ENCODE assay signal across 8 mouse cellular contexts in the genomic region with DNA sequence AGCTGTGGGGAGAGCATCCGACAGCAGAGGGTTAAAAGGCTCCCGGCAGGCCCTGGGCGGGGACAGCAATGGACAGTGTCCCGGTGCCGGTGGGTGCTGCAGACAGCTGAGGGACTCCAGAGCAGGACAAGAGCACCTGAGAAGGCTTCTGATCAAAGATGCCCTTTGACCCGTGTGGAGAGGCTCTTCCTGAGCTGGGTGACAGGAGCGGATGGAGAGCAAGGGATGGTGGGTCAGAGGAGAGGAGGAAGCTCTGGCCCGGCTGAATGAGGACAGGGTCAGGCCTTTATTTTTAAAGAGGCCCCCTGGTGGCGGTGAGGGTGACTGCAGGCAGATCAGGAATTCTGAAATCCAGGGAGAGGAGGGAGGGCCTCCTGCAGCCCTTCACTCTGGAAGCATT. TPM values are rescaled to one million over a fixed set of nuclear protein-coding genes. Genes with fewer than 3 reads are reported as not detected.
DNase-seq lines count a peak whose midpoint lies in the region; ATAC-seq and TF ChIP-seq lines count a peak whose summit lies in the region.

No protein-coding gene starts in this region.

- peak overlapping the region; percentile 36 for H3K9ac ChIP-seq in hindbrain, embryonic 16.5 days (ENCODE audit: low read depth, low read length)

- peak; percentile 64 for ATAC-seq in common myeloid progenitor, adult 5-6 weeks (replicated peaks; ENCODE audit: low read depth, poor library complexity, severe bottlenecking)
- peak; percentile 46 for ATAC-seq in hindbrain, embryonic 16.5 days

- no peaks in the 10 kb centered on the region for H3K9me3 ChIP-seq in hindbrain, embryonic 16.5 days (ENCODE audit: control insufficient read depth, low read length)

- H3K4me2 ChIP-seq in hindbrain, embryonic 16.5 days (ENCODE audit: low read length), result peak overlapping the region; percentile 49

- peak overlapping the region; percentile 66 for H3K4me3 ChIP-seq in gastrocnemius, adult 2 months
- H3K4me3 ChIP-seq in hindbrain, embryonic 16.5 days (ENCODE audit: low read length), result peak overlapping the region; percentile 16

- H3K27ac ChIP-seq in gastrocnemius, adult 2 months, result peak overlapping the region; percentile 64
- H3K27ac ChIP-seq in hindbrain, embryonic 16.5 days (ENCODE audit: low read depth, low read length), result no peak overlapping the region

- H3K27me3 ChIP-seq in hindbrain, embryonic 16.5 days (replicated peaks; ENCODE audit: control insufficient read depth, insufficient read depth, low read length), result no peaks in the 10 kb centered on the region; the same call in 1 of the 2 replicates

- WGBS in hindbrain, embryonic 16.5 days, result 4% methylated on average over 9 of the region's 9 CpGs

- intact Hi-C loops in gastrocnemius, adult 2 months (cut with DNase I), result loop anchor here (1.0 to 5.0 kb wide), 2 partner anchors 26 to 40 kb away; no protein-coding TSS in a partner anchor

- peaks cover 14% of the 10 kb centered on the region; the same call in 1 of the 2 replicates for H3K36me3 ChIP-seq in hindbrain, embryonic 16.5 days (ENCODE audit: control insufficient read depth, insufficient read depth, low read length)

- peaks cover 14% of the 10 kb centered on the region for H3K4me1 ChIP-seq in hindbrain, embryonic 16.5 days (ENCODE audit: control insufficient read depth, insufficient read depth, low read depth, low read length)

- DNase-seq in T-cell, adult 2 months (ENCODE audit: low spot score), result peak; percentile 43
- DNase-seq in gastrocnemius, adult 2 months, result peak; percentile 85
- DNase-seq in left cerebral cortex, adult 18-20 months (ENCODE audit: low spot score in 2 of 2), result peak; percentile 79 to 83
- peak; percentile 82 to 88 for DNase-seq in lung, postnatal 4 days
- DNase-seq in right cerebral cortex, adult 18-20 months, result peak; percentile 77
- peak; percentile 75 to 80 for DNase-seq in urinary bladder, postnatal 36 days (ENCODE audit: low spot score in 2 of 2)

- TF ChIP-seq CTCF in gastrocnemius, adult 2 months (IDR thresholded peaks at IDR 0.05), result peak; percentile 92

RNA-seq across cellular contexts. Expression of a gene that starts 4.9 kb away (rescaled TPM):
- total RNA-seq in common myeloid progenitor, adult 5-6 weeks (2017), result 25.0 and 35.6 TPM in 2 replicates
- 10 to 100 TPM; 33.2 to 36.6 TPM for total RNA-seq in gastrocnemius, adult 2 months (2021)
- 36.1 and 40.4 TPM in 2 replicates for polyA plus RNA-seq in hindbrain, embryonic 16.5 days (2015; fragmentation: Nextera tagmentation; extraction: Ambion mirVana)
- total RNA-seq in left cerebral cortex, adult 18-20 months (2021), result 10 to 100 TPM; 11.0 to 11.3 TPM

RNA-seq across cellular contexts. Expression of a gene that starts 7.9 kb away (rescaled TPM):
- 27.8 and 29.7 TPM in 2 replicates for total RNA-seq in common myeloid progenitor, adult 5-6 weeks (2017)
- total RNA-seq in gastrocnemius, adult 2 months (2021), result 10 to 100 TPM; 20.6 to 22.3 TPM
- 63.6 and 68.1 TPM in 2 replicates for polyA plus RNA-seq in hindbrain, embryonic 16.5 days (2015; fragmentation: Nextera tagmentation; extraction: Ambion mirVana)
- total RNA-seq in left cerebral cortex, adult 18-20 months (2021), result 10 to 100 TPM; 37.3 to 44.0 TPM

RNA-seq across cellular contexts. Expression of a gene that starts 16.1 kb away (rescaled TPM):
- total RNA-seq in common myeloid progenitor, adult 5-6 weeks (2017), result 322 and 335 TPM in 2 replicates
- total RNA-seq in gastrocnemius, adult 2 months (2021), result 100 to 1,000 TPM; 197 to 272 TPM
- polyA plus RNA-seq in hindbrain, embryonic 16.5 days (2015; fragmentation: Nextera tagmentation; extraction: Ambion mirVana), result 105 and 169 TPM in 2 replicates
- total RNA-seq in left cerebral cortex, adult 18-20 months (2021), result 10 to 100 TPM; 26.4 to 26.8 TPM

RNA-seq across cellular contexts. Expression of a gene that starts 28.9 kb away (rescaled TPM):
- 4.1 and 9.2 TPM in 2 replicates for total RNA-seq in common myeloid progenitor, adult 5-6 weeks (2017)
- 1 to 10 TPM; 1.1 to 1.4 TPM for total RNA-seq in gastrocnemius, adult 2 months (2021)
- polyA plus RNA-seq in hindbrain, embryonic 16.5 days (2015; fragmentation: Nextera tagmentation; extraction: Ambion mirVana), result 94.7 and 96.9 TPM in 2 replicates
- 100 to 1,000 TPM; 178 to 191 TPM for total RNA-seq in left cerebral cortex, adult 18-20 months (2021)

RNA-seq across cellular contexts. Expression of a gene that starts 43.1 kb away (rescaled TPM):
- 17.4 and 33.3 TPM in 2 replicates for total RNA-seq in common myeloid progenitor, adult 5-6 weeks (2017)
- total RNA-seq in gastrocnemius, adult 2 months (2021), result 1 to 10 TPM; 1.4 to 2.0 TPM
- 4.5 and 6.7 TPM in 2 replicates for polyA plus RNA-seq in hindbrain, embryonic 16.5 days (2015; fragmentation: Nextera tagmentation; extraction: Ambion mirVana)
- 10 to 100 TPM; 33.8 to 39.9 TPM for total RNA-seq in left cerebral cortex, adult 18-20 months (2021)

Comparison
In these comparisons a context has a peak if more than half of its experiments do, and no peak if none do; other contexts are left out.
1. RNA of a gene that starts 16.1 kb away (total RNA-seq): 322 to 335 TPM in common myeloid progenitor, adult 5-6 weeks and 197 to 272 TPM in gastrocnemius, adult 2 months; 26.4 to 26.8 TPM in left cerebral cortex, adult 18-20 months; every median in the first group is over 4 times any median in the second.
2. Peak in every context shown above with its lines, with median percentiles within 50 percentile points of each other: DNase-seq.